8 mouse cellular contexts compared by ENCODE assay signal in the genomic region with DNA sequence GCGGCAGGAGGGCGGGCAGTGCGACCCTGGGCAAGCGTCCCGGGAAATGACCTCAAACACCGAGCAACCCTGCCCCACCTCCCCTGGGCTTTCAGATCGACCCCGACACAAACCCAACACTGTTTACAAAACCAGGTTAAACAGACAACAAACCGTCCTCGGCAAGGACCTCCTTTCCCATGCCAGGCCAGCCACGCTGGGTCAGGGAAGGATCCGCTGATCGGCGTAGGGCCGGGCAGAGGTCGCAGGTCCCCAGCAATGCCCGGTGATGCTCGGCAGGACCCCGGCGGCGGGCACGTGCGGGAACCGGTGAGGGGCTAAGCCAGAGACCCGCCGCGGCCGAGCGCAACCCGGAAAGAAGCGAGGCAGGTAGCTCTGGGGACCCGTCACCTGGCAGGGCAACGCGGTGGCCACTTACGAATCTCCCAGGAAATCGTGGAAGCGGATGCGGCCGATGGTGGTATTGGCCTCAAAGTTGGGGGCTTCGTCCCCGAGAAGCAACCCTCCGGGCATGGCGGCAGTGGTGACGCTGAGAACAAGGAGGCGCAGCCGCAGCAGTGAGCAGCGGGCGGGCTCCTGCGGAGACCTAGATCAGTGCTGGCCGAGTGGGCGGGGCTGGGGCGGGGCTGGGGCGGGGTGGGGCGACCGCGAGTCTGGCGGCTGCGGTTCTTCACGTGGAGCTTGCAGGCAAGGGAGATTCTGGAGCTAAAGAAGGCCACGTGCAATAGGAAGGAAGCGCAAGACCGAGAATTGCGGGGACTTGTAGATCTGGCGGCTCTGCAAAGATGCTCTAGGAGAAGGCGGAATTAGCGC. TPM values are rescaled to one million over a fixed set of nuclear protein-coding genes. Genes with fewer than 3 reads are reported as not detected.
DNase-seq lines count a peak whose midpoint lies in the region; ATAC-seq lines count a peak whose summit lies in the region.

Prdx6 (minus strand) TSS at position 616 of the 813 bp plus-strand sequence.

- no peaks in the 10 kb centered on the region for H3K9me3 ChIP-seq in heart, embryonic 13.5 days
- no peaks in the 10 kb centered on the region for H3K9me3 ChIP-seq in liver, embryonic 13.5 days (replicated peaks)
- no peaks in the 10 kb centered on the region for H3K9me3 ChIP-seq in stomach, embryonic 14.5 days (ENCODE audit: control insufficient read depth, low read depth, low read length)

- peak within 1 kb of the TSS; percentile 95 for H3K9ac ChIP-seq in heart, embryonic 13.5 days
- H3K9ac ChIP-seq in liver, embryonic 13.5 days = peak within 1 kb of the TSS; percentile 97
- H3K9ac ChIP-seq in stomach, embryonic 14.5 days (replicated peaks; ENCODE audit: low read depth, low read length) = peak within 1 kb of the TSS; percentile 83

- peaks cover 49% of the 10 kb centered on the region for H3K4me1 ChIP-seq in heart, embryonic 13.5 days
- peaks cover 93% of the 10 kb centered on the region for H3K4me1 ChIP-seq in liver, embryonic 13.5 days (replicated peaks)
- peaks cover 18% of the 10 kb centered on the region for H3K4me1 ChIP-seq in stomach, embryonic 14.5 days (ENCODE audit: control insufficient read depth, insufficient read depth, low read length)

- WGBS in heart, embryonic 13.5 days = under 1% methylated on average over 63 of the region's 66 CpGs
- under 1% methylated on average over 66 of the region's 66 CpGs for WGBS in liver, embryonic 13.5 days (ENCODE audit: insufficient replicate concordance)
- WGBS in stomach, embryonic 14.5 days = under 1% methylated on average over 65 of the region's 66 CpGs

- H3K36me3 ChIP-seq in heart, embryonic 13.5 days = peaks cover 15% of the 10 kb centered on the region
- H3K36me3 ChIP-seq in liver, embryonic 13.5 days = peaks cover 14% of the 10 kb centered on the region
- peaks cover 4% of the 10 kb centered on the region for H3K36me3 ChIP-seq in stomach, embryonic 14.5 days (ENCODE audit: control insufficient read depth, insufficient read depth, low read length)

- no peaks in the 10 kb centered on the region for H3K27me3 ChIP-seq in heart, embryonic 13.5 days (replicated peaks)
- H3K27me3 ChIP-seq in liver, embryonic 13.5 days = no peaks in the 10 kb centered on the region
- no peaks in the 10 kb centered on the region for H3K27me3 ChIP-seq in stomach, embryonic 14.5 days (ENCODE audit: control insufficient read depth, insufficient read depth, low read length)

- DNase-seq in c-Kit-negative CD71-positive TER-119-positive erythroid progenitor cells, embryonic 14.5 days (ENCODE audit: low read depth, low spot score) = peak; percentile 69
- DNase-seq in fibroblast of lung, adult 2 months (ENCODE audit: low read depth) = peak; percentile 64
- peak; percentile 92 for DNase-seq in kidney, postnatal 10 days
- peak; percentile 77 for DNase-seq in liver, embryonic 13.5 days
- peak; percentile 25 to 83 for DNase-seq in natural killer cell, adult 2 months (ENCODE audit: low spot score in 2 of 2)

- ATAC-seq in CD4-positive, CD25-positive, alpha-beta regulatory T cell, adult 4 months = peak; percentile 77
- ATAC-seq in heart, embryonic 13.5 days (ENCODE audit: extremely low read depth, insufficient number of reproducible peaks, low FRiP score, low TSS enrichment) = peak; percentile 84
- ATAC-seq in liver, embryonic 13.5 days (ENCODE audit: low read depth) = peak; percentile 83
- ATAC-seq in stomach, embryonic 14.5 days (ENCODE audit: insufficient number of reproducible peaks, insufficient read depth, low FRiP score, low read depth) = peak; percentile 94

- peak within 1 kb of the TSS; percentile 85 for H3K27ac ChIP-seq in heart, embryonic 13.5 days (replicated peaks)
- H3K27ac ChIP-seq in liver, embryonic 13.5 days = peak within 1 kb of the TSS; percentile 92
- peak within 1 kb of the TSS; percentile 45; the same call in 1 of the 2 replicates for H3K27ac ChIP-seq in stomach, embryonic 14.5 days (ENCODE audit: low read length)

- H3K4me3 ChIP-seq in heart, embryonic 13.5 days = peak within 1 kb of the TSS; percentile 74
- H3K4me3 ChIP-seq in liver, embryonic 13.5 days (replicated peaks) = peak within 1 kb of the TSS; percentile 97
- peak within 1 kb of the TSS; percentile 91 for H3K4me3 ChIP-seq in stomach, embryonic 14.5 days (ENCODE audit: low read depth, low read length)

- H3K4me2 ChIP-seq in heart, embryonic 13.5 days = peak within 1 kb of the TSS; percentile 81
- peak within 1 kb of the TSS; percentile 96 for H3K4me2 ChIP-seq in liver, embryonic 13.5 days
- peak within 1 kb of the TSS; percentile 82 for H3K4me2 ChIP-seq in stomach, embryonic 14.5 days (replicated peaks; ENCODE audit: low read depth, low read length)

RNA-seq across cellular contexts. Expression of gene Prdx6, which starts in this region (rescaled TPM):
- polyA plus RNA-seq in CD4-positive, CD25-positive, alpha-beta regulatory T cell, adult 4 months (2017; shearing (Covaris generic)) = 100 to 1,000 TPM; 272 to 325 TPM
- 365 and 408 TPM in 2 replicates for polyA plus RNA-seq in heart, embryonic 13.5 days (2015; fragmentation: Nextera tagmentation; extraction: Ambion mirVana)
- 457 and 472 TPM in 2 replicates for polyA plus RNA-seq in liver, embryonic 13.5 days (2015; fragmentation: Nextera tagmentation; extraction: Ambion mirVana)
- polyA plus RNA-seq in stomach, embryonic 14.5 days (2014; fragmentation: Nextera tagmentation; extraction: Ambion mirVana) = 396 and 432 TPM in 2 replicates

Comparison
In these comparisons a context has a peak if more than half of its experiments do, and no peak if none do; other contexts are left out.
1. Peak in every context shown above with its lines: DNase-seq, ATAC-seq, H3K4me3 ChIP-seq and H3K27ac ChIP-seq.